Mouse (Mus musculus) adrenal gland, postnatal 25 days (tissue): ENCODE data around the gene Gm10639. TPM values are rescaled to one million over a fixed set of nuclear protein-coding genes. Genes with fewer than 3 reads are reported as not detected.
A peak's percentile ranks its signal among the peaks of the same experiment; 100 is the strongest.
"Not testable (repeated sequence)": the region's sequence is repeated elsewhere in the genome, so short reads cannot be mapped to it uniquely, and the experiment has no call there.

Experiments used
- DNase-seq: peaks from one replicate; pipeline ENCODE4 v3.0.0; 2021; ENCODE audit warnings: mixed read lengths
- long read RNA-seq: library from polyadenylated mRNA; stranded (forward); transcript quantifications from one replicate; pipeline ENCODE4 v2.0.0, GENCODE M21; 2021
- total RNA-seq: library from RNA; stranded (reverse); gene quantifications from 2 replicates; pipeline ENCODE4 v1.2.3, GENCODE M21; 2021

Gene Gm10639
- not detected in 2 replicates for total RNA-seq
- long read RNA-seq, result 0 reads

DNA sequence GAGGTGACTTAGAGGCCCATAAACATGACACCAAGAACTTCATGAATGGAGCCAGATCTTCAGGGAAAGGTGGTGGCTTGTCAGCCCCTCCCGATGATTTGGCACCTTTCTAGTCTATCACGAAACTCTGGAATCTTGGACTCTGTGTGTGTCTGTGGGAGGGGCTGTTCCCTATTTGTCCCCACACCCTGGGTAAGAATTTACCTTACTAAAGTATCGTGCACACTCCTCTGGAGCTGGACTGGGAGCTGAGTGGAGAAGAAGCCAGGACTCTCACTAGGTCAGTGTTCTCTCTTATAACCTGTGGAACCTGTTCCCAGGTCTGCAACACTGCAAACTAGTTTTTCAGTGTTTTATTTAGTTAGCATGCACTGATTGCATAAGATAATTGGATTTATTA, at the start of gene Gm10639:
Gm10639 (plus strand) TSS at position 201 of the 400 bp plus-strand sequence.
- not testable (repeated sequence) for DNase-seq

DNA sequence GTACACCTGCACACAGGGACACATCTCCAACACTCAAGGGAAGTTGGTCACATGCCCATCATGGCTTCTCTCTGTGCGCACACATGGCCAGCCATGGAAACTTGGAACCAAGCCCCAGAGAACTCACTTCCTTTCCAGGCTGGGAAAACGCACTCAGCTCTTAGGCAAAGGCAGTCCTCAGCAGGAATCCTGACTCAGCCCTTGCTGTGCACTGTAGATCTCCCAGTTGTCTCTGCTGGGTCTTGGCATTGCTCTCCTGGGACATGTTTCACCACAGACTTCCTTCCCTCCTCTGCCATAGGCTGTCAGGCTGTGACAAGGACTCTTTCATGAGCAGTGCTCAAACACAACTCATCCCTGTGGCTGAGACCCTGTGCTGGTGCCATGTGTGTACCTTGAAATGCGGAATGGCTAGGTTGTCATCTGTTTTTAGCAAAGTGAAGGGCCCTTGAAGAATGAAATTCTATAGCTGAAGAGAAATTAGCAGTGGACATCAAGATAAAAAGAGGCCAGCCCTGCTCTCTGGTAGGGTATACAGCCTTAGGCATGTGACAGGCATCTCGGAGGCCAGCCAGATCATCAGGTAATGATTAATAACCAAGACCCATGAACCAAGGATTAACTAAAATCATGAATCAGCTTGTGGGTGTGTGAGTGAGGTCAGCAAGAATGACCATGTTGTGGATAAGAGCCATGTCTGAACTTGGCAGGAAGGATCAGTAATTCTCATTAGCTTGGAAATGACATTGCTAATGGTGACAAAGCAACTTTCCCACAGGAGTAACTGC, 33.8 kb upstream of the Gm10639 start:
- DNase-seq, result not testable (repeated sequence)

DNA sequence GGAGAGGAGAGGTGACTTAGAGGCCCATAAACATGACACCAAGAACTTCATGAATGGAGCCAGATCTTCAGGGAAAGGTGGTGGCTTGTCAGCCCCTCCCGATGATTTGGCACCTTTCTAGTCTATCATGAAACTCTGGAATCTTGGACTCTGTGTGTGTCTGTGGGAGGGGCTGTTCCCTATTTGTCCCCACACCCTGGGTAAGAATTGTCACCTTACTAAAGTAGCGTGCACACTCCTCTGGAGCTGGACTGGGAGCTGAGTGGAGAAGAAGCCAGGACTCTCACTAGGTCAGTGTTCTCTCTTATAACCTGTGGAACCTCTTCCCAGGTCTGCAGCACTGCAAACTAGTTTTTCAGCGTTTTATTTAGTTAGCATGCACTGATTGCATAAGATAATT, 32.8 kb upstream of the Gm10639 start, which contains the start of gene Gm3776:
Gm3776 (plus strand) TSS at position 216 of the 400 bp plus-strand sequence.
- DNase-seq, result not testable (repeated sequence)

DNA sequence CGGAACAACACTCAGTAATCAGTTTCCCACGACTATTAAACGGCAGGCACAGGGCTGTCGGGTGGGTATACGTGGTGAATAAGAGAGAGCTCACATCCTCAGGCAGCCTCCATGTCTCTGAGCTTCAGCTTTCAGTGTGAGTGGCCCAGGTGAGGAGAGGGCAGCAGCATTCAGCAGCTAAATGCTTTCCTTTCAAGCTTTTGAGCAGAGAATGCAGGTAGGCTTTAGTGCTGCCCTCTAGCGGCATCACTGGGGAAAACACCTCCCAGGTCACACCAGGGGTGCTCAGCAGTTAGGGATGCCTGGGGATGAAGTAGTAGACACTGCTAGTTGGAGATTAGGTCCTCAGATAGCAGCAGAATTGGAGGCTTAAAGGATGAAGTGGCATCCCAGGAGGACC, 30.0 kb upstream of the Gm10639 start:
- DNase-seq, result peak; percentile 51

DNA sequence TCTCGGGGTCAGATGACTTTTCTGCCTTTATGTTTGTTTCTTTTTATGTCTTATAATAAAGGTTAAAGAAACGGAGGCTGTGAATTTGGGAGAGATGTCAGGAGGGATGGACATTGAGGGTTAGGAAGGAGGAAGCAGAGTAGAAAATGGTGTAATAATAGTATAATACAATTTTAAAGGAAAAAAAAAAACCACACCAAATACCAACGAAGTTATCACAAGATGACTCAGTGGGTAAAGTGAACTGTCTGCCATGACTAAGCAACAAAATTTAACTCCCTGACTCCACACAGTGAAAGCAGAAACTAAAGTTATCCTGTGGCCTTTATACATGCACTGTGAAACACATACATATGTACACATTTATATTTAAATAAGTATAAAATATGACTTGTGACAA, 18.8 kb upstream of the Gm10639 start:
- DNase-seq, result not testable (repeated sequence)

DNA sequence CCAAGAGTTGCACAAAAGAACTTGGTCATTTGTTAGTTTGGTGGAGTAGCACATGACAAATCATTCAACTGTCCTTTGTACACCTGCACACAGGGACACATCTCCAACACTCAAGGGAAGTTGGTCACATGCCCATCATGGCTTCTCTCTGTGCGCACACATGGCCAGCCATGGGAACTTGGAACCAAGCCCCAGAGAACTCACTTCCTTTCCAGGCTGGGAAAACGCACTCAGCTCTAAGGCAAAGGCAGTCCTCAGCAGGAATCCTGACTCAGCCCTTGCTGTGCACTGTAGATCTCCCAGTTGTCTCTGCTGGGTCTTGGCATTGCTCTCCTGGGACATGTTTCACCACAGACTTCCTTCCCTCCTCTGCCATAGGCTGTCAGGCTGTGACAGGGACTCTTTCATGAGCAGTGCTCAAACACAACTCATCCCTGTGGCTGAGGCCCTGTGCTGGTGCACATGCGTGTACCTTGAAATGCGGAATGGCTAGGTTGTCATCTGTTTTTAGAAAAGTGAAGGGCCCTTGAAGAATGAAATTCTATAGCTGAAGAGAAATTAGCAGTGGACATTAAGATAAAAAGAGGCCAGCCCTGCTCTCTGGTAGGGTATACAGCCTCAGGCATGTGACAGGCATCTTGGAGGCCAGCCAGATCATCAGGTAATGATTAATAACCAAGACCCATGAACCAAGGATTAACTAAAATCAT, 7.6 kb upstream of the Gm10639 start:
- peak; percentile 21 for DNase-seq

DNA sequence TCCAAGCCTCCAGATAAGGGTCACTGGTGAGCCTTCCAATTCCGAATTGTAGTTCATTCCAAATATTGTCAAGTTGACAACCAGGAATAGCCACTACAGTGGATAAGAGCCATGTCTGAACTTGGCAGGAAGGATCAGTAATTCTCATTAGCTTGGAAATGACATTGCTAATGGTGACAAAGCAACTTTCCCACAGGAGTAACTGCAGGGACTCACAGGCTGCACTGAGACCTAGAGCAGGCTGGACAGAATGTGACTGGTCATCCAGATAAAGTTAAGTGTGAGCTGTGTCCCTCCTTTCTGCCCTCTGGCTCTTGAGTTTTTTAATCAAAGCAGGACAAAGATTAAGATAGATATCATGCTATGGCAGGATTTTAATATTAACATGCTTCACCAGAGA, 660 bp upstream of the Gm10639 start:
- DNase-seq, result not testable (repeated sequence)

DNA sequence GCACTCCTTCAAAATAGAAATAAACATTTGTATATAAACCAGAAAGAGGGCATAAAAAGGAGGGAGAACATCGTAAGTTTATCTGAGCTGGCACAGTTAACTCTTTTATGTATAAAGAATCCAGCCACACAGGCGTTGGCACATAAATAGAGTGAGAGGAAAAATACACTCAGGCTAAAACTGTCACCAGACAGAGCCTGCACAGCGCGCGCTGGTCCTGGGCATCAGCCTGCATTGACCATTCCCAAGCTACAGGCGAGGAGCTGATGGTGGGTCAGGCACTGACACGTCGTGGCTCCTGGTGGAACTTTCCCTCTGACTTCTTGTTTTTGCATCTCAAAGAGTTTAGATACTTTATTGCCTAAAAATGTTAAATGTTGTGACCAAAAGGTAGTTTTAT, 2.7 kb downstream of the Gm10639 start:
- DNase-seq, result not testable (repeated sequence)

DNA sequence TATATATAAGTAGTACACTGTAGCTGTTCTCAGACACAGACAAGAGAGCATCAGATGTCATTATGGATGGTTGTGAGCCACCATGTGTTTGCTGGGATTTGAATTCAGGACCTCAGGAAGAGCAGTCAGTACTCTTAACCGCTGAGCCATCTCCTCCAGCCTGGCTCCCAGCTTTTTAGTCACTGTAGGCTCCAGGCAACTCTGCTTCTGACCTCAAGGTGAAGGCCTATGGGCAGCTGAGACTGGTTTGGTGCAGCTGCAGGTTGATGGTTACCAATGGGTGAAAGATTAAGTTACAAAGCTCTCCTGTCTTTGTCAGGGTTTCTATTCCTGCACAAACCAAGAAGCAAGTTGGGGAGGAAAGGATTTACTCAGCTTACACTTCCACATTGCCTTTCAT, 4.0 kb downstream of the Gm10639 start:
- not testable (repeated sequence) for DNase-seq

DNA sequence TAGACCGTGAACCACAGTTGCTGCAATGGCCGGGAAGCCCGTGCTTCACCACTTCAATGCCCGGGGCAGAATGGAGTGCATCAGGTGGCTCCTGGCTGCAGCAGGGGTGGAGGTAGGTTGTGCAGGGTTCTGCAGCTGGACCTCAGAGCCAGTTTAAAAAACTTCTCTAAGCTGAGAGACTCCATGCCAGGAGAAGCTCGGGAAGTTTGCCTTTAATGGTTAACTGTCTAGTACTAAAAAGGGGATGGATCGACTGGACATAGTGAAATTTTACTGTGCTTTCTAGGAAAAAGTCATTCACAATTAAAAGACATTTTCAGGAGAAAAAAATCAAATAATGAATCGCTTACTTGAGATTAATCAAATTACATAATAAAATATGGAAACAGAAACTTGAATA, 5.1 kb downstream of the Gm10639 start:
- not testable (repeated sequence) for DNase-seq

DNA sequence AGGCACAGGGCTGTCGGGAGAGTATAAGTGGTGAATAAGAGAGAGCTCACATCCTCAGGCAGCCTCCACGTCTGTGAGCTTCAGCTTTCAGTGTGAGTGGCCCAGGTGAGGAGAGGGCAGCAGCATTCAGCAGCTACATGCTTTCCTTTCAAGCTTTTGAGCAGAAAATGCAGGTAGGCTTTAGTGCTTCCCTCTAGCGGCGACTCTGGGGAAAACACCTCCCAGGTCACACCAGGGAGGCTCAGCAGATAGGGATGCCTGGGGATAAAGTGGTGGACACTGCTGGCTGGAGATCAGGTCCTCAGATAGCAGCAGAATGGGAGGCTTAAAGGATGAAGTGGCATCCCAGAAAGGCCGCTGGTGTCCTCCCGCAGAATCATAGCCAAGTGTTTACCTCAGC, 6.4 kb downstream of the Gm10639 start:
- peak; percentile 38 for DNase-seq

DNA sequence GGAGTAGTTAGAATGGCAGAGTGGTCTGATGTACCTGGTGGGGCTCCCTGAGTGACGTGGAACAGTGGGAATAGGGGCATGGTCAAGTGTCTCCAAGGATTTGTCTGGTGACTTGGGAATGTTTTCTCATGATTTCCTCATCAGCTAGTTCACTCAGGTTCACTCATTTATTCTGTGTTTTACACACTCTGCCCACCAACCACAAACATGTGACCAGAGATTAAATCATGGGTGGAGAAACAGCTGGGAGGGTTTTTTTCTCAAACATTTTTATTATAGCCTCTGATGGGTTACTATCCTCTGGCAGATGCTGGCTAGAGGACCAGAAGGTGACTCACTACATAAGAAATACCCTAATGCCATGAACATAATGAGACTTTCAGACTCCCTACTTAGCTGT, 8.5 kb downstream of the Gm10639 start:
- DNase-seq, result no peak

DNA sequence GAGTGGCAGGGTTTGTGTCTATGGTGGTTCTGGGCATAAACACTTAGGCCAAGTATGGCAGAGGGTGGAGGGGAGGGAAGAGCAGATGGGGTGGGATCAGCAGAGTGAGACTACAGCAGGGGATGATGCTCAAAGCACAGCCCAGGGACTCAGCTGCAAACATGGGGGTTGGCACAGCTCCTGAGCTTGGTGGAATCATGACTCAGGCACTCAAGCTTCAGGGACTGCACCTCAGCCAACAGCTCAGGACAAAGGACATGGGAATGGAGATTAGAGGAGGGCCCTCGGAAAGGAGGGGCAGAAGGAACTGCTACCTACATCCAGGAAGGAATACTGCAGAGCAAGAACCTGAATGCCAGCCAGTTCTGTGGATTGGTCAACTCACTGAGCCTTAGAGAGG, 9.4 kb downstream of the Gm10639 start:
- not testable (repeated sequence) for DNase-seq

DNA sequence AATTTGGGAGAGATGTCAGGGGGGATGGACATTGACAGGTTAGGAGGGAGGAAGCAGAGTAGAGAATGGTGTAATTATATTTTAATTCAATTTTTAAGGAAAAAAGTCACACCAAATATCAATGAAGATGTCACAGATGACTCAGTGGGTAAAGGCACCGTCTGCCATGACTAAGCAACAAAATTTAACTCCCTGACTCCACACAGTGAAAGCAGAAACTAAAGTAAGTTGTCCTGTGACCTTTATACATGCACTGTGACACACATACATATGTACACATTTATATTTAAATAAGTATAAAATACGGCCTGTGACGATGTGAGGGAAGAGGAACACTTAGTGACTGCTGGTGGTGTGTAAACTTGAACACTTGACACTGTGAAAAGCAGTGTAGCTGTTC, 18.4 kb downstream of the Gm10639 start:
- DNase-seq, result not testable (repeated sequence)

DNA sequence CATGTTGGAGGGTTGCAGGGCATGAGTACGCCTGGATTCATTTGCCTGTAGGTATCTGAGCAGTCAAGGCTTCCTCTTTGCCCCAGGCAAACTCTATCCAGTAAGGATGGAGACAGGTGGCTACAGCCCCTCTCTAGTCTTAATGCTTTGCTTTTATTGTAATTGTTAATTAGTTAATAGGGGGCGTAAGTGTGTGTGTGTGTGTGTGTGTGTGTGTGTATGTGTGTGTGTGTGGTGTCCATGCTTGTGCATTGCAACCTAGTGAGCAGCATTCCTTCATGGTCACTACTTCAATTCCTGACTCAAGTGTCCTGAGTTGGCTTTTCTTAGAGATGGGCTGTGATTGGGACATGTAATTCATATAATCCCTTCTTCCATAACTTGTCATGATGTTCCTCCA, 25.0 kb downstream of the Gm10639 start, which contains the start of gene Omt2a:
Omt2a (minus strand) TSS at position 101 of the 400 bp plus-strand sequence.
- DNase-seq, result no peak

DNA sequence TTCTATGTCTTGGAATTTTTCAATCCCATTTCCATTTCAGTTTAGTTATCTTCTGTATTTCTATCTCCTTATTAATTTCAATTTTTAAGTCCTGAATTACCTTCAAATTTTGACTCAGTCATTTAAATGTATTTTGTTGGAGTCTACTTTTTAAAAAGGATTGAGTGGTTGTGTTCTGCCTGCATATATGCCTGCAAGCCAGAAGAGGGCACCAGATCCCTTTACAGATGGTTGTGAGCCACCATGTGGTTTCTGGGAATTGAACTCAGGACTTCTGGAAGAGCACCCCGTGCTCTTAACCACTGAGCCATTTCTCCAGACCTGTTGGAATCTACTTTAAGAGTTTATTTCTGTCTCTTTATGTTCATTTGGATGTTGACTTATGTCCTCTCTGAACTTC, 29.8 kb downstream of the Gm10639 start:
- DNase-seq, result no peak

DNA sequence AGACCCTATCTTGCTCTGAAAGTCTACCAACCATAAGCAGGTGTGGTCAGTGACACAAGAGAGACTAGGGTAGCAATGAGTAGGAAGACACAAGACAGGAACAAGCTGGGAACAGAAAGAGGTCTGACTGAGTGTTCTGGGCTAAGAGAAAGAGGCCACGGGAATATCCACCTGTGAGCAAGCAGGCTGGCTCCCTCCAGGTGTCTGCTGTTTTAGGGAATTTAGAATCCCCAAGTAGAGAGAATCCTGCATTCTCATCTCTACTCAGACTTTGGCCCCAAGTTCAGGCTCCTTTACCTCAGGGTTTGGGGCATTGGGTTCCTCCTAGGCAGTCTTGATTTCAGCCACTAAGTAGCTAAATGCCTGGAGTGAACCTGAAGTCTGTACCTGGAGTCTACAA, 37.6 kb downstream of the Gm10639 start, which contains the start of gene Omt2b:
Omt2b (plus strand) TSS at position 301 of the 400 bp plus-strand sequence.
- not testable (repeated sequence) for DNase-seq

DNA sequence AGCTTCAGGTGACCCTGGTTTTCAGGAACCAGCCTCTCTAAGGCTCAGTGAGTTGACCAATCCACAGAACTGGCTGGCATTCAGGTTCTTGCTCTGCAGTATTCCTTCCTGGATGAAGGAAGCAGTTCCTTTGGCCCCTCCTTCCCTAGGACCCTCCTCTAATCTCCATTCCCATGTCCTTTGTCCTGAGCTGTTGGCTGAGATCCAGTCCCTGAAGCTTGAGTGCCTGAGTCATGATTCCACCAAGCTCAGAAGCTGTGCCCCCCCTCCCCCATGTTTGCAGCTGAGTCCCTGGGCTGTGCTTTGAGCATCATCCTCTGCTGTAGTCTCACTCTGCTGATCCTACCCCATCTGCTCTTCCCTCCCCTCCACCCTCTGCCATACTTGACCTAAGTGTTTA, 47.3 kb downstream of the Gm10639 start:
- not testable (repeated sequence) for DNase-seq

DNA sequence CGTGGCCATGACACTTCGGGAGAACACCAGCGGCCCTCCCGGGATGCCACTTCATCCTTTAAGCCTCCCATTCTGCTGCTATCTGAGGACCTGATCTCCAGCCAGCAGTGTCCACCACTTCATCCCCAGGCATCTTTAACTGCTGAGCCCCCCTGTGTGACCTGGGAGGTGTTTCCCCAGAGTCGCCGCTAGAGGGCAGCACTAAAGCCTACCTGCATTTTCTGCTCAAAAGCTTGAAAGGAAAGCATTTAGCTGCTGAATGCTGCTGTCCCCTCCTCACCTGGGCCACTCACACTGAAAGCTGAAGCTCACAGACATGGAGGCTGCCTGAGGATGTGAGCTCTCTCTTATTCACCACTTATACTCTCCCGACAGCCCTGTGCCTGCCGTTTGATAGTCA, 50.6 kb downstream of the Gm10639 start:
- peak; percentile 57 for DNase-seq

DNA sequence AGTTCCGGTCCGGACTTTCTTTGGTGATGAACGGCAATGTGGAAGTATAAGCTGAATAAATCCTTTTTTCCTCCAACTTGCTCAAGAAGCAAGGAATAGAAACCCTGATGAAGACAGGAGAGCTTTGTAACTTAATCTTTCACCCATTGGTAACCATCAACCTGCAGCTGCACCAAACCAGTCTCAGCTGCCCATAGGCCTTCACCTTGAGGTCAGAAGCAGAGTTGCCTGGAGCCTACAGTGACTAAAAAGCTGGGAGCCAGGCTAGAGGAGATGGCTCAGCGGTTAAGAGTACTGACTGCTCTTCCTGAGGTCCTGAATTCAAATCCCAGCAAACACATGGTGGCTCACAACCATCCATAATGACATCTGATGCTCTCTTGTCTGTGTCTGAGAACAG, 52.8 kb downstream of the Gm10639 start:
- not testable (repeated sequence) for DNase-seq

DNA sequence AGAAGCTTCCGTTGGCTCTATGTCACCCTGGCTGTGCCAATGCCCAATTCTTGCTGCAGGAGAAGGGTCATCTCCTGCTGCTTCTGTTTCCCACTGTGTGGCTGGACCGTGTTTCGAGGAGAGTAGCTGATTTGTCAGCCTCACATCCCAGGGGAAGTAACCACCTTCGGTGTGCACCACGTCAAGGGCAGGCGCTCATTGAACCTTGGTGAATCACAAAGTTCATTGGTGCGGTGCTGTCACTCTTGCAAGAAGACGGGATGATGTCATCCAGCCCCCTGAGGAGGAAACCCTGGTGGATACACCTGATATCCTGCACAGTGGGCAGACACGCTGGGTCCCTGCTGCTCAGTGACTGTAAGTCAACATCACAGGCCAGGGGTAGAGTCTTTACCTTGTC, 53.3 kb downstream of the Gm10639 start:
- DNase-seq, result not testable (repeated sequence)

DNA sequence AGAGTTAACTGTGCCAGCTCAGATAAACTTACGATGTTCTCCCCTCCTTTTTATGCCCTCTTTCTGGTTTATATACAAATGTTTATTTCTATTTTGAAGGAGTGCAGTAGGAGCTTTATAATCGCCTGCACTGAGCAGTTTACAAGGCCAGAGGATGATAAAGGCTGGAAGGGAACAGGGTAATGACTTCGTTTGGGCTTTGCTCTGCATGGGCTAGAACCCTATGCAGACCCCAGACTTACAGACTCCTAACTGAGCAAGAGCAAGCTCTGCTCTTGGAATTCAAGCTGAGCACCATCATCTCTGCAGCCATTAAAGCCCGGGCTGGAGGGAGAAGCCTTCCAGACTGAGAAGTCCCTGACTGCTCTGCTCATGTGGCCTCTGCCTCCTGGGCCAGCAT, 55.5 kb downstream of the Gm10639 start:
- not testable (repeated sequence) for DNase-seq

DNA sequence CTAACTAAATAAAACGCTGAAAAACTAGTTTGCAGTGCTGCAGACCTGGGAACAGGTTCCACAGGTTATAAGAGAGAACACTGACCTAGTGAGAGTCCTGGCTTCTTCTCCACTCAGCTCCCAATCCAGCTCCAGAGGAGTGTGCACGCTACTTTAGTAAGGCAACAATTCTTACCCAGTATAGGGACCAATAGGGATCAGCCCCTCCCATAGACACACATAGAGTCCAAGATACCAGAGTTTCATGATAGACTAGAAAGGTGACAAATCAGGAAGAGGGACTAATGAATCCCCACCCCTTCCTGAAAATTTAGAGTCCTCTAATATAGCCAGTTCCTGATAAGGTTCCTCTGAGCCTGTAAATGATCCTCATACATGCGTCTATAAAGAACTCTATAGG, 57.3 kb downstream of the Gm10639 start:
- no peak for DNase-seq
